Mouse (Mus musculus) right cerebral cortex, postnatal 25 days (tissue): ENCODE data around the gene Suds3.

Experiments used
- DNase-seq: peaks from one replicate; pipeline ENCODE4 v3.0.0; 2022

The Suds3 gene

DNA sequence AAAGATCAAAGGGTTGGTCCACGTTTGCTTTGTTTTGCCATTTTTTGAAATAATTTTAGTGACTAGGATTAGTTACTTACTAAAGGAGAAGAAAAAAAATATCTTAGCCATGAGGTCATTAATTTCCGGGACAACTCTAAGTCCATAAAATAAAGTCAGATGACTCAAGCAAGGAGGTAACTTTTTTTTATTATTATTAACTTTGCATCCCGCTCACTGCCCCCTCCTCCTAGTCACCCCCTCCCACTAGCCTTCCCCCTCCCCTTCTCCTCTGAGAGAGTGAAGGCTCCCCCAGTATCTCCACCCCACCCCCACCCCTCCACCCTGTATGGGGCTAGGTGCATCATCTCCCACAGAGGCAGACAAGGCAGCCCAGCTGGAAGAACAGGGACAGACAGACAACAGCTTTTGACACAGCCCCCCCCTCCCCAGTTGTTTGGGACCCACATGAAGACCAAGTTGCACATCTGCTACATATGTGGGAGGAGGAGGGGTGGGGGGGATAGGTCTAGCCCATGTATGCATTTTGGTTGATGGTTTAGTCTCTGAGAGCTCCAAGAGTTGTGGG, 19.1 kb upstream of the Suds3 start:
- DNase-seq, result no peak

DNA sequence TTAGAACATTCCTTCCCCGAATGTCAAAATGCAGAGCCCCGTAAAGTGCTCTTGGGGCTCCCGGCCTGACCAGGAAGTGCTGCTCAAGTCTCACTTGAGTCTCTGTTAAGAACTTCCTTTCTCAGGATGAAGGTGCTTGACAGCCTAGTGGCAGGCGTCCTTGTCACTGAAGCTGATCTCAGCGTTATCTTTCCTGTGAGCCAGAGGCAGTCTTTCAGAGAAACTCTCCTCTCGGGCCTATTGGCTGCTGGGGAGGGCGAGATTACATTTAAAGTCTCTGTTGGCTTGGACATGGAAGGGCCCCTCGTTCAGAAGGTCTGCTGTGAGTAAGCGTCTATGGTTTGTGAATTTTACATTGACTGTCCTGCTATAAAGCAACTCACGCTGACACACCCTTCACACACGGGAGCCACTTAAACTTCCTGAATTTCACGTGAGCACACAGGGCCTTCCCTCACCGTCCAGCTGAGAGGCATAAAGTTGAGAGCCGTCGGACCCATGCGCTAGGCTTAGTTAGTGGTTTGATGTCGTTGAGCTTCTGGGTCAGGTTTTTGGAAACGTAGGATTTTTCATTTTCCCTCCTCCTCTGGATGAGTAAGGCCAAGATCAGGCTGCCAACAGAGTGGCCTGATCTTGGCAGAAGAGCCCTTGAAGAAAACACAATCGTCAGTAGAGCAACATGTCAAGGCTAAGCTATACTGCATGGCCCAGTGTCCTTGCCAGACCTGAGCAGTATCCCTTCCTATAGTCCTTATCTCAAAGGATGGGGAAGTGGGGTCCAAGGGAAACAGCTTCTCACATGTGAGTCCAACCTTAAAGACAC, 18.4 kb upstream of the Suds3 start:
- no peak for DNase-seq

DNA sequence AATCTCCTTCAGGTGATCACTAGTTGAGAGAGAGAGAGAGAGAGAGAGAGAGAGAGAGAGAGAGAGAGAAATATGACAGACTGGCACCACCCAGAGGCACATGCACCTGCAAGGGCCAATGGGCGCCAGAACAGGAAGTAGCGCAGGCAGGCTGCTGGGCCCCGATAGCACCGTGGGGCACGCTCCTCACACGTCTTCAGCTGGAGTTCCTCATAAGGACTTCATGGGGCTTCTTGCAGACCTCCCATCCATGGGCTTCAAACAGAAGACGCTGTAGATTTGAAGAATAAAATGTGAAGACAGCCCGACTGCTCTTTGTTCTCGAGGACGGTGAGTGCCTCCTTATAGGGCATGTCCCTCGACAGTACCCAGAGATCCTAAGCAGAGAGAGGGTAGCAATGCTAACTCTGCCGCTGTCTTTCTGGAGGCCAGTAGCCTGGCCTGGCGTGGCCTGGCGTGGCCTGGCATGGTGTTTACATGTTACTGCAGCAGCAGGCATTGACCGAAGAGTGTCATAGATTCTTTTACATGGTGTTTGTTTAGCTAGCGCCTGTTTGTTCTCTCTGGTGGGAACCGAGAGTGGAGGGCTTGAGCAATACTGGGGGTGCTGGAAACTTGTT, 17.6 kb upstream of the Suds3 start:
- no peak for DNase-seq

DNA sequence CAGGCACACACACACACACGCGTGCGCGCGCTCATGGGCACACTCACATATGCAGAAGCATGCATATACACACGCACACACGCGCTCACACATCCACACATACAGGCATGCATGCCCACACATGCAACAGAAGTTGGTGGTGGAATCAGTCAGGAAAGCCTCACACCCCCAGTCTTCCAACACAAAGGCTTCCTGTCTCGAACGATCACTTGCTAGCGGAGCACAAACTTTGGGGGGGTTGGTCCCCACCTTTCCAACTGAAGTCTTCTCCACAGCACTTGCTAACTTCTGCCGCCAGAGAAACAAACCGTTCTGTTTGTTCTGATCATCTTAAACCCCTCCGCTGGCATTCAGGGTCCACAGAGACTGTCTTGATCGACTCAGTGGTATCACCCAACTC, 14.8 kb upstream of the Suds3 start:
- DNase-seq, result no peak

DNA sequence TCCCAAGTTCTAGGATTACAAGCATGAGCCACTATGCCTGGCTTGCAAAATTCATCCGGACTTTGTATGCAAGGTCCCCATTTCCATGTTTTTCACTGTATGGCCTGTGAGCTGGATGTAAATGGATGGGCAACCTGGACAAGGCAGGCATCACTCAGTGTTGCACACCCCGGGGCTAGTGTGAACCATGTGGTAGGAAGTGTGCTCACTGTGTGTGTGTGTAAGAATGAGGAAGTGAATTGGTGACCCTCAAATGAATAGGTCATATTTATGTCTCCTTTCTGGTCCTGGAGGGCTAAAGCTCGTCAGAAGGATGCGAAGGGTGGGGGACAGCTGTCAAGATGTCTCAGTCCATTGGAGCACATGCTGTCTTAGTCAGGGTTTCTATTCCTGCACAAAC, 11.1 kb upstream of the Suds3 start:
- no peak for DNase-seq

DNA sequence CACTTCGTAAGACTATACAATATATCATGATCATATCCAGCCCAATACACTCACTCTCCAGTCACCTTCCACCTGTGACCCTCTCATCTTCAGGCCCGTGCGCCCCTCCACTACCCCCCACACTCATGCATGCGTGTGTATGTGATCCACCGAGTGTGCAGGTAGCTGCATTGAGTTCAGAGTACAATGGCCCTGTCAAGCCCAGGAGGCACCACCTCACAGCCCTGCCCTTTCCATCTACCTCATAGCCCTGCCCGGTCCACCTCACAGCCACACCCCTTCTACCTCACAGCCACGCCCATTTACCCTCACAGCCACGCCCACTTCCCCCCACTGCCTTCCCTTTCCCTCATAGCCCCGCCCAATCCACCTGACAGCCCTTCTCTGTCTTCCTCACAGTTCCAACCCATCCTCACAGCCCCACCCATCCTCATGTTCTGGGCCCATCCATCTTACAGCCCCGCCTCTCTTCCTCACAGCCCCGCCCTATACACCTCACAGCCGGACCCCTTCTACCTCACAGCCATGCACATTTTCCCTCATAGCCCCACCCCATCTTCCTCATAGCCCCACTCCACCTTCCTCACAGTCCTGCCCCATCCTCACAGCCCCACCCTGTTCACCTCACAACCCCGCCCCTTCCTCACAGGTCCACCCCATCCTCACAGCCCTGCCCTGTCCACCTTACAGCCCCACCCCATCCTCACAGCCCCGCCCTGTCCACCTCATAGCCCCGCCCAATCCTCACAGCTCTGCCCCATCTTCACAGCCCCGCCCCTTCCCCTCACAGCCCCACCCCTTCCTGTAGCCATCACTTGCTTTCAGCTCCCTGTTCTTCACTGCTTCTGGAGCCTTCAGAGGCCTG, 9.8 kb upstream of the Suds3 start:
- DNase-seq, result no peak

DNA sequence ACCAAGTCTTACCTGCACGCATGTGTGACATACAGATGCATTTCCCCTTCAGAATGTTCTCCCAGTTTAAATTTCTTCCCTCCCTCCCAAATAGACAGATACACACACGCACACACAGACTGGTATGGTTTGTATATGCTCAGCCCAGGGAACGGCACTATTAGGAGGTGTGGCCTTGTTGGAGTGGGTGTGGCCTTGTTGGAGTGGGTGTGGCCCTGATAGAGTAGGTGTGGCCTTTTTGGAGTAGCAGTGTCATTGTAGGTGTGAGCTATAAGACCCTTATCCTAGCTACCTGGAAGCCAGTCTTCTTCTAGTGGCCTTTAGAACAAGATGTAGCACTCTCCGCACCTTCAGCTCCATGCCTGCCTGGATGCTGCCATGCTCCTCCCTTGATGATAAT, 7.9 kb upstream of the Suds3 start:
- no peak for DNase-seq

DNA sequence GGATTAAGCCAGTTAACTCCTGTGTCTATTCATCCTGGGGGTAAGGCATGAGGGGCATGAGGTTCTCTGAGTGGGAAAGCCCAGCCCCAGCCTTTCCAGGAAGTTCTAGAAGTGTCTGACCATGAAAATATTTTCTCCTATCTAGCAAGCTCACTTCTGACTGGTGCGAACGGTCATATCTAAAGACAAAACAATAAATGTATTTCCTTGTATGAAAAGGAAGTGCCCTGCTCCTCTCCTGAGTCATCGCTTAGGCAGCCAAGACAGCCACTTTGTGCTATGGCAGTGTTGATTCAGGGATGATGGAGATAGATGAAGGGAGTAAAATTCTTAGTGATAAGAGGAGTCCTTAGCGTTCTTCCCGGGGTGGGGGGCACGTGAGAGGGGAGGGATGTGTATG, 7.2 kb upstream of the Suds3 start:
- DNase-seq, result no peak

DNA sequence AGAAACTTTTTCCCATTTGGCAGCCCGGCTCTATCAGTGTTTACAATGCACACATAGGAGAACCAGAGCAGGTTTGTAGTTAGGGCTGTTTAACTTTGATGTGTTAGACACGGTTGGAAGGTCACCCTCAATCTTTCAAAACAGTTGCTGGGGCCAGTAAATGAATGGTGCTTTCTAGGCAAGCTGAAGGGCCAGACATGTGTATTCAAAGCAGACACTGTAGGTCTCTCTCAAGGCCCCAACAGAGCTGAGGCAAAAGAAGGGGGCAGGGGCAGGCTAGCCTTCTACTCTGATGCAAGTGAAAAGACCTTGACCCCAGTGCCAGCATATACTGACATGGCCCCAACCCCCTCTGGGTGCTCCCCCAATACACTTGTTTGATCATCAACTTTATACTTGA, 5.7 kb upstream of the Suds3 start:
- DNase-seq, result no peak

DNA sequence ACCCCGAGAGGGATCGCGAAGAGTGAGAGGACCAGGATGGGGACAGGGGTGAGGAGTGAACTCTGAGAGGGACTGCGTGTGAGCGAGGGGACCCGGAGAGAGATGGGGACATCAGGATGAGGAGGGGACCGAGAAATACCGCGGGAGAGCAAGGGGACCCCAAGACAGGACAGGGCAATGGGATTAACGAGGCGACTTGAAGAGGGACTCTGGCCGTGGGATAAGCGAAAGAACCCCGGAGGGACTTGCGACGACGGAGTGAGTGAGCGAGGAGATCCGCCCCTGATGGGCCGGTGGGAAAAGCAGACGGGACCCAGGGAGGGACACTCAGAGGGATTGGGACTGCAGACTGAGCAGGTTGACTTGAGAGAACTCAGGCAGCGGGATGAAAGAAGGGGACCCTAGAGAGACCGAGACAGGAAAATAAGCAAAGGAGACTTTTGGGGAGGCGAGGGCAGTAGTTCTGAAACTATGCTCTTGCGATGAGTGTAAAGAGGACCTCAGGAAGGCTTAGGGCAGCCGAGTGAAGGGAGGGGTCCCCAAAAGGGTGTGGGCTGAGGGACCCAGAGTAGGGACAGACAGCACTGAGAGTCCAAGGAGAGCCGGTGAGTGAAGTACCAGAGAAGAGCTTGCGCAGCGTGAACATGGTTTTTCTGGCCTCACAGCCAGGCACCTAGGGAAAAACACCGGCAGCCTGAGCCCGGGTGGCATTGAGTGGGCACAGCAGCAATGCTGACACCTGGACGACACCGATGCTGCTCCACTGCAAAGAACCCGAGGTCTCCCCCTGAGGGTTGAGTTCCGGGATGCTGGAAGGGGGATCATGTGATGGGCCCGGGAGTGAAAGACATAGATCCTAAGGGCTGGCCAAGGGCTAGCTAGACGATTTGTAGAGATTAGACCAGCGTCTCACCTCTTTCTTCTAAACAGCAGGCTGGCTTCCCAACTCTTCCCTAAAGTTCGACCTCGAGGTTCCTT, 4.9 kb upstream of the Suds3 start:
- DNase-seq, result no peak

DNA sequence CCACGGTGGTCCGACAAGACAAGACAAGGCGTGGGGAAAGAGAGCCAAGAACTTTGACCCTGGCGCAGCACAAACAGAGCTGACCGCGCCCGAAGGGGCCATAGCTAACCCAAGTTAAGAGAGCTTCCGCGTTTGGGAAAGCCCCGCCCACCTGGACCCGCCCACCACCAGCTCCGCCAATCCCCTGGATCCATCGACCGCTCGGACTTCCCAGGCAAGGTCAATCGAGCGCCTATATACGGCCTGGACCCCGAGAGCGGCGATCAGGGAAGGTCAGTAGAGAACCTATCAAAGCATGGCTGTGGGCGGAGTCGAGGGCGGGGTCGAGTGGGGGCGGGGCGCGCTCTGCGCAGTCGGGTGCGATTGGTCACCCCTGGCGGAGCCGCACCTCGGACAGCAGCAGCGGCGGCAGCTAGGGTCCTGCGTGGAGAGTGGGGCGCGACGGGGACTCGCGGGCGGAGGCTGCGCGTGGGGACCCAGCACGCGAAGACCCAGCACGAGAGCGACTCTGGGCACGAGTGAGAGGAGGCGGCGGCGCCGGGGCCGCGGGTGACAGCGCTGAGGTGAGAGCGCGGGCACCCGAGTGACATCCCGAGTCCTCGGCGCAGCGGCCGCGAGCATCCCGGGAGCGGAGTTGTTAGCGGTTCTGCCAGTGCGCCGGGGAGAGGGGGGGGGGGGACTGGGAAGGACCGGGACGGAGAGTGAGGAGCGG, 4.0 kb upstream of the Suds3 start, which contains the start of gene Taok3:
TSS of gene Taok3 (plus strand) at position 353 of the 712 bp plus-strand sequence.
- DNase-seq, result peak; percentile 96

DNA sequence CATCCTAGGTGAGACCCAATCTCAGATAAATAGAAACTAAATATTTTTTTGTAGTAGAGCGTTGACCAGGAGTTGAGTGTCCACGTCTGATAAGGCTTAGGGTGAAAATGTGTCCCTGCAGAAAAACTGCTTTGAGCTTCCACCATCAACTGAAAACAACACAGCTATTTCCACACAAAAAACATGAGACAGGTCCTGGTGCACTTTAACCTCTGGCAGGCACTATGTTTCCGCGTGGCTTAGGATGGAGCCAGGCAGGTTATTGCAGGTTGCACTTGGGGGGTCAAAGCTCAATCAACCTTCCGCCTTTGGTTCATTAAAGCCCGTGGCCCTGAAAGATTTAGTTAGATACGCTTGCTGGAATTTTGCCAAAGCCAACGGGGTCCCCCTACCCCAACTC, 2.9 kb upstream of the Suds3 start:
- no peak for DNase-seq

DNA sequence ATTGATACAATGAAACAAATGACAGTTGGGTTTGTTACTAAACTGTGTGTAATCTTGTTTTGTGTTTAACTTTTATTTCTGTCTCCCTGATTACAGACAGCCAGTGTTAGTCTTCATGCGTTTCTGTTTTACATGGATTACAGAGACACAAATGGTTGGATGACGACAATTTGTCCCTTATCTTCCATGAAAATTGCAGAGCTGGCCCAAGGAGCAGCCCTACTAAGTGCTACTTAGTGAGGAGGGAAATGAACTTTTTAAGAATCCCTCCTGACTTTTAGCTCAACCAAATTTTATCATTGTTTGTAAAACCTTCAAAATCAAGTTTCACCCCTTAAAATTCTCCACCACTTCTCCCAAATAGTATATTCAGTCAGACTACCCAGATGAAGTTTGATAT, 2.3 kb upstream of the Suds3 start:
- no peak for DNase-seq

DNA sequence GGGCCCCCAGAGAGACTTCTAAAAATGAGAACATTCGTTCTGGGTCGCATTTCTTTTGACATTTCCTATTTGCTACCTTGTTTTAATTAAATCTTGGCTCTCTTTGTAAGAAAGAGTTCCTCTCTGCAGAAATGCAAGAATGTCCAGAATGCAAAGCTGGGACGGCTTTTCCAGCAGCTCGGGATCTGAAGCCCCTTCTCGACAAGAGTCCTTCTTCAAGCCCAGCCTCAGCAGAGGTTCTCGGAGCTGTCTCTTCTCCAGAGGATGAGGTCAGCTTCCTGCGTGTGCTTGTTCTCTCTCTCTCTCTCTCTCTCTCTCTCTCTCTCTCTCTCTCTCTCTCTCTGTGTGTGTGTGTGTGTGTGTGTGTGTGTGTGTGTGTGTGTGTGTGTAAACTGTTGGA, 1.8 kb upstream of the Suds3 start:
- no peak for DNase-seq

DNA sequence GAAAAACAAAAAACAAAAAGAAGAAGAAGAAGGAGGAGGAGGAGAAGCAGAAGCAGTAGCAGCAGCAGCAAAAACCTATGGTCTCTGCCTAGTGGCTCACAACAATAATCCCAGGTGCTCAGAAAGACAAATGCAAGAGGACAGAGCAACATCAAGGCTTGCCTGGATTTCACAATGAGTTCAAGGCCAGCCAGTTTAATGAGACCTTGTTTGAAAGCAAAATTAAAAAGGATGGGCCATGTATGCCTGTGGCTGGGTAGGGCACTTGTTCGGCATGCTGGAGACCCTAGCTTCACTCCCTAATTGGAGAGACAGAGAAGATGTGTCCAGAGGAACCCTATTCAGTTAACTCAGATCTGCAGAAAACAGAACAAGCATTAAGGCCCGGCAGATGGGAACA, 1.3 kb upstream of the Suds3 start:
- no peak for DNase-seq

DNA sequence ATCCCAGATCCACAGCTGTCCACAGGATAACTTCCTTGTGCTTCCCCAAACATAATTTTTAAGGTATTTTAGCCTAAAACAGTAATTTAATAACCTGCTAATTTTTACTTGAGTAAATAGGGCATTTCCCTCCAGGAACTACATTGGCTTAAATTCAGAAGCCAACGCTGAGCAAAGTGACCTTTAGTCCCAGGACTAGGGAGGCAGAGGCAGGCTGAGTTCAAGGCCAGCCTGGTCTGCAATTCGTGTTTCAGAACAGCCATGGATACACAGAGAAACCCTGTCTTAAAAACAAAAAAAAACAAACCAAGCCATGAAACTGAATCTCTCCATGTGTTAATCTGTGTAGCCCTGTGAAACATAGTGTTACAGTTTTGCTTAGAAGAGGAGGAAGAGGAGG, 747 bp upstream of the Suds3 start:
- no peak for DNase-seq

DNA sequence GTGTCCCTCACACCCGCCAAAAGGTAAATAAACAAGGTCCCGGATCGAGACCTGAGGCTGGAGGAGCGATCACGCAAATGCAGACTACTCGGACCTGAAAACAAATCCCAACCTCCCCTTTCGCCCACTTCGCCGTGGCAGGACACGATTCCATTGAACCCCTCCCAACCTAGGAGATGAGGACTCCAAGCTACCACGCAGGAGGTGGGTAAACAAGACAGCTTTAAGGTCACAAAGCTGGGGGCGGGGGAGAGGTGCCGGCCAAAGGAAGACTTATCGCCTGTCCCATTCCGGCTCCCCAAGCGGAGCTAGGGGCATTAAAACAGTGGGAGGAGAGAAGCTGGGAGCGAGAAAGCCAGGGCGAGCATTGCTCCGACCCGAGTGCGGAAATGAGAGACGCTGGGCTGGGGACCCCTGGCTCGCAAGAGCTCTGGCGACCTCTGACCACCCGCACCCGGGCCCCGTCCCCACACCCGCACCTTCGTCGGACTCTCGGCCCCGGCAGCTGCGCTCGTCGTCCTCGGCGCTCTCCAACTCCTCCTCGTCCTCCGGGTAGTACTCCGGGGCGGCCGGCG, 633 bp downstream of the Suds3 start:
- DNase-seq, result no peak

DNA sequence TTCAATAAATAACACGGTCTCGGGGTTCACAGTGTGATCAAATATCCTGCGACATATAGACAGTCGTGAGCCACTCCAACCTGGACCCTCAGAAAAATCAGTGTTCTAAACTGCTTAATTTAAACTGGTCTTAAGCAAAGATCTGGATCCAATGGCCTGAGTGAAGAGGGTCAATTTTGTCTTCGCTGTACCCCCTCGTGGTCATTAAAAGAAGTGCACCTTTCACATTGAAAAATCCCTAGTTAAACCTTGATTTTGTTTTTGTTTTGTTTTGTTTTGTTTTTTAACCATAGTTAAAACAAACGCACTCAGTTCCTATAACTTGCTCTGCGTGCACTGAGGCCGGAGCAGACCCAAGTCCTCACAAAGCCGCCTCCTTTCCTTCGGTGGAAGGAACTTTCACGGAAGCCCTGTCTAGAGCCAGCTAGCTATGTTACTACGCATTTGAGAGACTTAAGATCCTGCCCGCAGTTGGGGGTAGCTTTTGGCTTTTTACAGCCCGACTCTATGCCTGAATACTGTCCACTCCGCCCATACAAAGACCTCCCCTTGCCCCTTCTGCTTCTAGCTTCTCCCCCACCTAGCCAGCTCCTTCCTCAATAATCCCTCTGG, 1.2 kb downstream of the Suds3 start:
- DNase-seq, result no peak

DNA sequence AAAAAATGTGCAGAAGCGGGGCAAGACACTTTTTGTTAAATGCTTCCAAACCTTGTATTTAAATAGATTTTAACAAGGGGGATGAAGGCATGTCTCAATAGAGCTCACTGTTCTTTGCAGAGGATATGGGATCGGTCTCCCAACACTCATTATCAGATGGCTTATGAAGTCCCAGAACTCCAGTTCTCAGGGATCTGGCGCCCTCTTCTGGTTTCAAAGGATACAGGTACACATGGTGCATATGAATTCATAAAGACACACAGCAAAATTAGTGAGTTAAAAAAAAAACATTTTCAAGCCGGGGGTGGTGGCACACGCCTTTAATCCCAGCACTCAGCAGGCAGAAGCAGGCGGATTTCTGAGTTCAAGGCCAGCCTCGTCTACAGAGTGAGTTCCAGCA, 2.6 kb downstream of the Suds3 start:
- no peak for DNase-seq

DNA sequence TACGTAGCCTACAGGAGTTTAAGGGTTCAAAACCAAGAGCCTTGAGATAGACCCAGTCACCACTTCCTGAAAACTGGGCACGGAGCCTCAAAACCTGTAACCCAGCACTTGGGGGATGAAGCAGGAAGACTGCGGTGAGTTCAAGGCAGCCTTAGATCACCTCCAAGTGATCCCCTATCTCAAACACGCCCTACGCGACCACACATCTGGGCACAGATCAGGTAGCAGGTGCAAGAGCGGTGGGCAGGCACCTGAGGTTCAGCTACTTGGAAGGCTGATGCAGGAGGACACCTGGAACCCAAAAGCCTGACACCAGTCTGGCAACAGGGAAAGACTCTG, 4.2 kb downstream of the Suds3 start:
- no peak for DNase-seq
